Mouse (Mus musculus): ENCODE results near the gene Th. TPM values are rescaled to one million over a fixed set of nuclear protein-coding genes. Genes with fewer than 3 reads are reported as not detected.

The Th gene
- polyA plus RNA-seq (2017; shearing (Covaris generic)) = not detected

GRCm38 (mm10) chr7:142931028-142931427 lies at the start of gene Th:
Gene Th (minus strand): TSS chr7:142931128.
- ATAC-seq = no peak

GRCm38 (mm10) chr7:142968809-142969511 lies 38.0 kb upstream of the Th start, which contains the start of gene Ascl2:
Gene Ascl2 (minus strand): TSS chr7:142969264.
- no peak for ATAC-seq

DNA sequence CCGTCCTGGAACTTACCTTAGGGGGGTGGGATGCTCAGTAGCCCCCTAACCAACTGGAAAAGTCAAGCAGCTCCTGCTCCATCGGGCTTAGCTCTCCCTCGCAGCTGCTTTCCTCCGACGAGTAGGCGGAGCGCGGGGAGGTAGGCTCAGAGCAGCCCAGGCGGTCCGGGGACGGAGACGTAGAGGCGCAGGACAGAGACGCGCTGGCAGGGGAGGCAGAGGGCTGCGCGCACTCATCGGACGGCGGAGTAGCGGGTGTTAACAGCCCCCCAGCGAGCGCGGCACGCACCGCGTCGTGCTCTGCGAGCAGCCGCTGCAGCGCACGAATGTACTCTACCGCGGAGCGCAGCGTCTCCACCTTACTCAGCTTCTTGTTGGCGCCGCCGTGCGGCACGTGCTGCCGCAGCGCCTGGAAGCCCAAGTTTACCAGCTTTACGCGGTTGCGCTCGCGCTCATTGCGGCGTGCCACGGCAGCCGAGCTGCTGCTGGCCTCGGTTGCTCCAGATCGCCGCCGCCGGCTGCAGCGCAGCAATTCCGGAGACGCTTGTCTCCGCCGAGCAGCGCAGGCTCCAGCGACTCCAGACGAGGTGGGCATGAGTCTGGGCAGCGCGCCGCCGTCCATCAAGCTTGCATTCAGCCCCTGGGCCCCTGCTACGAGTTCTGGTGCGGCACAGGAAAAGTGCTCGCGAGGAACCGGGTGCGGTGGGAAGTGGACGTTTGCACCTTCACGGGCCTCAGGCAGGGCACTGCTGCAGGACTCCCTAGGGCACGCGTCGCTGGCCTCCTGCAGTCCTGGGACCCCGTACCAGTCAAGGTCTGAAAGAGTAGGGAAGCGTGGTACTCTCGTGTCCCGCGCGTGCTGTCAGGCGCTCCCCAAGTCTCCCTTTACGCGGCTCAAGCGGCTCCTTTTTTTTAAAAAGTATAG lies 37.2 kb upstream of the Th start:
- no peak for ATAC-seq

DNA sequence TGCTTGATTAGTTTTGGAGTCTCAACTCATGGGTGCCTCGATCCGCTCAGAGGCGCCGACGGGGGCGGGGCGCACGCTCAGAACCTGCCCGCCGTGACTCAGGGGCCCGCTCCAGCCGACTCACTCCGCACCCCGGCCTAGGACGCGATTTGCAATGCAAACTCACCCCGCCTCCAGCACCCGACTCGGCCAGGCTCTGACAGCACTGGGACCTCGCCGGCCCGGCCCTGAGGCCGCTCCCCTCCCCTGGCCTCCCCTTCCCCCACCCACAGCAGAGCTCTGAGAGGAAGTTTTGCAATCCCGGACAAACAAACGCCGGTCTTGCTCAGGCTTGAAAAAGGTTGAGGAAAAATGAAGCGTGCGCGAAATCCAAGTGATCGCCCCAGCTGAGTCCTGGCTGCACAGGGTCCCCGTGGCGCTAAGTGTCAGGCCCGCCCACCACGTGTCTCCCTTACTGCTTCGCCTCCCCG lies 36.5 kb upstream of the Th start:
- no peak for ATAC-seq

DNA sequence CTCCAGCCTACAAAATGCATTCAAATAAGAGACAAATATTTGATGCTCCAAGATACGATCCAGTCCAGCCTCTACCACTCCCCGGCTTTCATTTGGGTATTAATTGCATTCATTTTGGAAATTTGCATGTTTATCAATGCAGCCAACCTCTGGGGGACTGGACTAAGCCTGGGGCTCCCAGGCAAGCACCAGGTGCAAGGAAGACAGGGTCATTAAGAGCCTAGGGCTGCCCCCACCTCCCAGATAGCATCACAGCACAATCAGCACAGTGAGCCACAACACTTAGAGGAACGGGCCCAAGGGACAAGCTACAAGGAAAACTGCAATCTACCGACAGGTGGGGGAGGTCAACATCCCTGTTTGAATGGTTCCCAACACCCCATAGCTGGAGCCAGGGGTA lies 28.8 kb upstream of the Th start:
- ATAC-seq = no peak

DNA sequence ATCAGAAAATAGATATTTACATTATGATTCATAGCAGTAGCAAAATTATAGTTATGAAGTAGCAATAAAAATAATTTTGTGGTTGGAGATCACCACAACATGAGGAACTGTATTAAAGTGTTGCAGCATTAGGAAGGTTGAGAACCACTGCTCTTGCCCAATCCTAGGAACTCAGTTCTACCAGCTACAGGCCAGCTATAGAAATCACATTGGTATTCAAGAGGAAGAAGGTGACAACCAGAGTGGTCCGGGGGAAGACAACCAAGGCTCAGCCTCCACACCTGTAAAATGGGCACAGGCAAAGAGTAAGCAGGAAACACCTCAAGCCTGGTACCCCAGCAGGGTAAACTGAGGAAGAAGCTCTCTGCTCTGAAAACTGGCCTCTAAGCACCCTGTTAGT lies 27.9 kb upstream of the Th start:
- ATAC-seq = no peak

- no peak for ATAC-seq
Observed at GRCm38 (mm10) chr7:142956018-142956417, 25.1 kb upstream of the Th start.

- ATAC-seq = no peak
Observed at GRCm38 (mm10) chr7:142949568-142949967, 18.6 kb upstream of the Th start.

DNA sequence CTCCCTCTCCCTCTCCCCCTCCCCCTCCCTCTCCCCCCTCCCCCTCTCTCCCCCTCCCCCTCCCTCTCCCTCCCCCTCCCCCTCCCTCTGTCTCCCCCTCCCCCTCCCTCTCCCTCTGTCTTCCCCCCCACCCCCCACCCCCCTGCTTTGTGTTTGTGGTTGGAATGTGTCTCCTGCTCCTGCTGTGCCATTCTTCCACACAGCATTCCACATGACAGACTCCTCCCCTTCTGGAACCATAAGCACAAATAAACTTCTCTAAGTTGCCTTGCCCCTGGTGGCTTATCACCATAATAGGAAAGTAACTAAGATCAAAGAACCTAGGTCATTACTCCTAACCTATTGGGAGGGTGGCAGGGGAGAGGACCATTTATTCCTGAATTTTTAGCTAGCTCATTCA lies 6.7 kb upstream of the Th start:
- ATAC-seq = no peak

GRCm38 (mm10) chr7:142935708-142936107 lies 4.8 kb upstream of the Th start:
- ATAC-seq = no peak

DNA sequence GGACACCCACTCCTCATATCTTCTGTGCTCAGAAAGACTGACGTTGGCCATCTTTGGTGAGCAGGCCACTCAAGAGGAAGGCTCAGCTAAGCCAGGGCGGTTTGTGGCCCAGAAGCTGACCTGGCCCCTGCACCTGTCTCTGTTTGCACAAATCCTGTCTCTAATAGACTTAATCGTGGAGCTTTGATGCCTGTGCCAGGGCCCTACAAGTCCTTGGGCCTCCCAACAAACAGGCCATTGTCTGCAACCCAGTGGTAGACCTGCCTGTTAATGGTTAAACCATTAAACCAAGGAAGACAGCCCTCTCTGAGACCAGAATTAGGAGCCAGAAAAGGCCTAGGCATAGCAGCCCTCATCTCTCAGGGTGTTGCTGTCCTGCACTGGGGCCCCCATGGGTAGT lies 1.5 kb upstream of the Th start:
- ATAC-seq = no peak

DNA sequence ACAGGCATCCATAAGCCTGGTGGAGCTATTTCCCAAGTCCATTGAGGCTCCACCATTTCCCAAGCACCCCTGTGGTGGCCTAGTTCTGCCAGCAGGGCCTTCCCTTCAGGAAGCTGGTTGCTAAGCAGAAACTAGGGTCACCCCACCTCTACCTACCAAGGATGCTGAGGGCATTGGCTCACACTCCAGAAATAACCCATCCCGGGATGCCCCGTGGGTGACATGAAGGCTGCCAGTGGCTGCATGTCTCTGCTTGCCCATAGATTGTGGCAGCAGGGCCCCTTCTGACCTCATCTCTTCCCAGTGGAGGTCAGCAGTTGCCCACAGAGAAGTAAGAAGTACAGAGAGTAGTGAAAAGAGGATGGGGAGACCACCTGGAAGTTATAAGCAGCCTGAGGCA lies 1.4 kb downstream of the Th start:
- no peak for ATAC-seq

DNA sequence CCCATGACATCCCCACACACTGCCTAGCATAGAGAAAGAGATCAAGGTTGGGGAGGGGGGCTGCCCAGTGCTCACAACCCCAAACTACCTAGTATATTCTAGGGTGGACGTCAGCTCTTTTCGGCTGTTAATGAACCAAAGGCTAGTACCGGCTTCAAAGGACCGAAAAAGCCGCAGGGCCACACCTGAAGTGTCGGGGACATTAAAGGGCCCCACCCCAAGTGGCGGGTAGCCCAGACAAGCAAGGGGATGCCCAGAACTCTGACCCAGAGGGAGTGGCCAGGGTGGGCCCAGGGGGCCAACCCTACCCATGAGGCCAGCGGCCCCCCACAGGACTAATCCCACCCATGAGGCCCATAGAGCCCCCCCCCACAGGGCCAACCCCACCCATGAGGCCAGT lies 3.6 kb downstream of the Th start:
- ATAC-seq = no peak

- ATAC-seq = peak; percentile 95
Observed at GRCm38 (mm10) chr7:142918641-142919628, 12.0 kb downstream of the Th start.

GRCm38 (mm10) chr7:142917659-142918058 lies 13.3 kb downstream of the Th start:
- ATAC-seq = no peak

DNA sequence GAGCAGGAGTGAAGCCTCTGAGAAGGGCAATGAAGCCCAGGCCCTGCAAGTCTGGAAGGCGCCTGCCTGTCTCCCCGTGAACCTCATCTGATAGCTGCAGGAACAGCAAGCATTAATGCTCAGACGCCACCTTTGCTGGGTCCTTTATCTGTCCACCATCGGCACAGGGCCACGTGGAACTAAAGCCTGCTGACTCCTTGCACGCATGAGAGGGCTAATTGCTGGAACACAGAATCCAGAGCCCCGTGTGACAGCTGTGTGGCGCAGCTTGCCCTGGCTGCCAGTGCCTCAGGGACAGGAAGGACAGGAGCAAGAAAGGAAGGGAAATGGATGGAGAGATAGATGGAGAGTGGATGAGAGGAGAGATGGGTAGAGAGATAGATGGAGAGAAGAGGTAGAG lies 14.8 kb downstream of the Th start:
- no peak for ATAC-seq

GRCm38 (mm10) chr7:142911682-142912081 lies 19.2 kb downstream of the Th start:
- no peak for ATAC-seq

GRCm38 (mm10) chr7:142910104-142910503 lies 20.8 kb downstream of the Th start:
- no peak for ATAC-seq

DNA sequence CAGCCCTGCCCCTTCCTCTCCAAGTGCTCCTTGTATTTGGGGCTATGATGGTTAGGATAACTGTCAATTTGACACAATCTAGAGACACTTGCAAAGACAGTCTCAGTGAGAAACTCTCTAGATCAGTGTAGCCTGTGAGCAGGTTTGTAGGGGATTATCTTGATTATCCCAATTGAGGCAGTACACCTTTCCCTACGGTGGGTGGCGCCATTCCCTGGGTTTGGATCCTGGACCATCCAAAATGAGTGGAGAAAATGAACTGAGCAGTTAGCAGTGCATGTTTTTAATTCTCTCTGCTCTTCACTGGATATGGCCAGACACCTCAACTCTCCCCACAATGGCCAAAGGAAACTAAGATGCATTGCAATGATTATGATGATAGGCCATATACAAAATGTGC lies 21.3 kb downstream of the Th start:
- ATAC-seq = no peak

DNA sequence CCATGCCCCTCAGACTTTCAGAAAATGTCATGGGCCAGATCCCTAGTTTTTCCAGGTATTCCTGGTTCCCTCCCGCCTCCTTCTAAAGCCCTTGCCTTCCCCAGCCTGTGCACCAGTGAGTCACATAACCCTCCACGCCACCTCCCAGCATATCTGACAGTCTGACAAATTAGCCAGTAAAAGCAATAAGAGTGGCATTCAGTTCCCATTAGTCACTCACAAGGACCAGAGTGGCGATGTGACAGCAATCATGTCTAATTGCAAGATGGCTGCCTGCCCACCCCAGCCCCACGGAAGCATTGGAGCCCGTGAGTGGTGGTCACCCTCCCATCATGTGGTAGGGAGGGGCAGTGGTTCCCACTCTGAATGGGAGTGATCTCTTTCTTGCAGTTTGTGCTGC lies 25.3 kb downstream of the Th start:
- ATAC-seq = no peak

DNA sequence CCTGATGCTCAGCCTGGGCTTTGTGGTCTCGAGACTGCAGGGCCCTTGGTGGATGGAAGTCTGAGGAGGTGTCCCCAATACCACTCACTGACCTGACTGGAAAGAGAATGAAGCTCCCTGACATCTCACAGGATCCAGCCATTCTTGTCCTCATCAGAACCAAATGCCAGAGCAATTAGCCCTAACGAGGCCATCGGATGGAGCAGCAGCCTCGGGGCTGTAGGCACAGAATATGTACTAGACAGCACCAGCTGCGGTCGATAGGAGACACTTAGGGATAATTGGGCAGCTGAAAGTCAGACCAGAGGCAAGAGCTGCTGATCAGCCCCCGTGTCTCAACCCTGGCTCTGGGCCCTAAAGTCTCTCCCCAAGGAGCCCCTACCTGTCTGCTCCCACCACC lies 26.6 kb downstream of the Th start:
- no peak for ATAC-seq

DNA sequence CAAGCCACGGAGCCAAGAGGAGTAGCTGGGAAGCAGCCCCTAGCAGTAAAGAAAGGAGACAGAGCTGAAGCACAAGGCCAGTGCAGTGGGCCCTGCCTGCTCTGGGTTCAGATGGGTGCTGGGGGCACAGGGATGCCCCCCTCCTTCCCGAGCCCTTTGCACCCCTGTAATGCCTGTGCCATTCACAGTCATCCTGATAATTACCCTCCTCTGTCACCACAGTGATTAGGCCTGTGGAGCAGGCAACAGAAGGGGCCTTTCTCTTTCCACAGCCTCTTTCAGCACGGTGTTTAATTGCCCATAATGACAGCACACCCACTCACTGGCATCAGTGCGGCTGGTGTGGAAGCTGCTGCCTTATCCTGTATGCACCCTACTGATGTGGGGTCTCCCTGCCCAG lies 28.0 kb downstream of the Th start:
- no peak for ATAC-seq

DNA sequence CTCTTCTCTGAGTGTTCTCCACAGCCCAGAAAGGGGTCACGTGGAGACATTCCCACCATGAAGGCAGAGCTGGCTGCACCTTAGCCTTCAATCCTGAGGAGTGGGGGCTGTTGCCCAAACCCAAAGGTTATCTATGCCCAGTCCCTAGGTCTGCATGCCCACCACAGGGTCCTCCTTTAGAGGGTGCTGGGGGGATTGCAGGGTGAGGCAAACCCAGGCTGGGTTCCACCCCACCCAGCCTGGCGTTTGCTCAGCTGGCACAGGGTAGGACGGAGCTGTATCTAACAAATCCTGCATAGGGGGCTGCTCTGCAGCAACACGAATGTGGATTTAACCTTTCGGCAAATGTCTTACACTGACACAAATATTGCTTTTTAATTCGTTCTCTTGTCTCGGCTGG lies 29.2 kb downstream of the Th start:
- ATAC-seq = no peak
